Mouse (Mus musculus): Measurements from ENCODE around the gene Trmt10a. TPM values are rescaled to one million over a fixed set of nuclear protein-coding genes. Genes with fewer than 3 reads are reported as not detected.

Trmt10a gene
- total and polyA plus RNA-seq, 3 experiments, result 0.47 to 3.8 (median 3.2) TPM

GRCm38 (mm10) chr3:138193683-138194302, 50.5 kb downstream of the Trmt10a start, which contains the start of gene 4930579F01Rik:
Gene 4930579F01Rik (minus strand): TSS chr3:138193825.
- Histone ChIP-seq H3K36me3 (ENCODE audit: control insufficient read depth, insufficient read depth, low read length) (no peaks in the 10 kb centered on the region), H3K9ac (ENCODE audit: low read depth, low read length) (no peak within 1 kb of the TSS), H3K4me1 (ENCODE audit: control insufficient read depth, insufficient read depth, low read length) (peaks cover 1% of the 10 kb centered on the region; the same call in 1 of the 2 replicates), H3K27ac (no peak within 1 kb of the TSS), H3K27me3 (ENCODE audit: control insufficient read depth, insufficient read depth, low read length) (no peaks in the 10 kb centered on the region), H3K4me3 (no peak within 1 kb of the TSS), H3K79me2 (replicated peaks; ENCODE audit: control insufficient read depth, insufficient read depth, low read length) (no peaks in the 10 kb centered on the region)
- no peak for TF ChIP-seq EP300 (IDR thresholded peaks at IDR 0.05; ENCODE audit: insufficient read depth, low read depth, low read length)
- no peak for TF ChIP-seq CTCF (IDR thresholded peaks at IDR 0.05)
- no peak for TF ChIP-seq POLR2A (IDR thresholded peaks at IDR 0.05; ENCODE audit: insufficient read depth, low read depth, low read length)
- intact Hi-C loops (cut with DNase I), result loop anchor here (10.0 kb wide), 2 partner anchors 431 to 711 kb away; no protein-coding TSS in a partner anchor
- DNase-seq, result no peak
- WGBS, result 76% methylated on average over 15 of the region's 15 CpGs

- no peak for TF ChIP-seq CTCF (IDR thresholded peaks at IDR 0.05)
- TF ChIP-seq POLR2A (IDR thresholded peaks at IDR 0.05; ENCODE audit: insufficient read depth, low read depth, low read length), result no peak
- no peak for TF ChIP-seq EP300 (IDR thresholded peaks at IDR 0.05; ENCODE audit: insufficient read depth, low read depth, low read length)
- intact Hi-C loops (cut with DNase I), result loop anchor here (10.0 kb wide), 2 partner anchors 428 to 708 kb away; no protein-coding TSS in a partner anchor
- peaks cover 1% of the 10 kb centered on the region; the same call in 1 of the 2 replicates for H3K4me1 ChIP-seq (ENCODE audit: control insufficient read depth, insufficient read depth, low read length)
Observed at GRCm38 (mm10) chr3:138197093-138197492, 53.8 kb downstream of the Trmt10a start.

GRCm38 (mm10) chr3:138197556-138197955, 54.3 kb downstream of the Trmt10a start:
- no peaks in the 10 kb centered on the region for H3K27me3 ChIP-seq (ENCODE audit: control insufficient read depth, insufficient read depth, low read length)
- H3K9ac ChIP-seq (ENCODE audit: low read depth, low read length), result no peak overlapping the region
- H3K79me2 ChIP-seq (replicated peaks; ENCODE audit: control insufficient read depth, insufficient read depth, low read length), result no peaks in the 10 kb centered on the region
- DNase-seq, result no peak
- no peak for TF ChIP-seq CTCF (IDR thresholded peaks at IDR 0.05)
- TF ChIP-seq POLR2A (IDR thresholded peaks at IDR 0.05; ENCODE audit: insufficient read depth, low read depth, low read length), result no peak
- no peak for TF ChIP-seq EP300 (IDR thresholded peaks at IDR 0.05; ENCODE audit: insufficient read depth, low read depth, low read length)
- no peak overlapping the region for H3K4me3 ChIP-seq
- 51% methylated on average over 9 of the region's 9 CpGs for WGBS
- no peak overlapping the region for H3K27ac ChIP-seq
- intact Hi-C loops (cut with DNase I), result loop anchor here (10.0 kb wide), 2 partner anchors 427 to 707 kb away; no protein-coding TSS in a partner anchor
- H3K36me3 ChIP-seq (ENCODE audit: control insufficient read depth, insufficient read depth, low read length), result no peaks in the 10 kb centered on the region
- H3K4me1 ChIP-seq (ENCODE audit: control insufficient read depth, insufficient read depth, low read length), result peaks cover 1% of the 10 kb centered on the region; the same call in 1 of the 2 replicates

More at GRCm38 (mm10) chr3:138197093-138197492, 53.8 kb downstream of the Trmt10a start:
- H3K27me3 ChIP-seq (ENCODE audit: control insufficient read depth, insufficient read depth, low read length), result no peaks in the 10 kb centered on the region
- WGBS, result 83% methylated on average over 14 of the region's 14 CpGs
- no peak overlapping the region for H3K4me3 ChIP-seq
- no peak overlapping the region for H3K9ac ChIP-seq (ENCODE audit: low read depth, low read length)
- no peaks in the 10 kb centered on the region for H3K79me2 ChIP-seq (replicated peaks; ENCODE audit: control insufficient read depth, insufficient read depth, low read length)
- H3K27ac ChIP-seq, result no peak overlapping the region
- DNase-seq, result no peak
- no peaks in the 10 kb centered on the region for H3K36me3 ChIP-seq (ENCODE audit: control insufficient read depth, insufficient read depth, low read length)

GRCm38 (mm10) chr3:138197973-138198721, 54.9 kb downstream of the Trmt10a start:
- H3K27me3 ChIP-seq (ENCODE audit: control insufficient read depth, insufficient read depth, low read length), result no peaks in the 10 kb centered on the region
- no peak overlapping the region for H3K27ac ChIP-seq
- no peak overlapping the region for H3K4me3 ChIP-seq
- intact Hi-C loops (cut with DNase I), result loop anchor here (1.0 to 10.0 kb wide), 4 partner anchors 207 to 707 kb away; no protein-coding TSS in a partner anchor
- H3K79me2 ChIP-seq (replicated peaks; ENCODE audit: control insufficient read depth, insufficient read depth, low read length), result no peaks in the 10 kb centered on the region
- peak; percentile 72 to 81 for DNase-seq
- H3K36me3 ChIP-seq (ENCODE audit: control insufficient read depth, insufficient read depth, low read length), result no peaks in the 10 kb centered on the region
- TF ChIP-seq POLR2A (IDR thresholded peaks at IDR 0.05; ENCODE audit: insufficient read depth, low read depth, low read length), result no peak
- peak; percentile 96 for TF ChIP-seq CTCF (IDR thresholded peaks at IDR 0.05)
- TF ChIP-seq EP300 (IDR thresholded peaks at IDR 0.05; ENCODE audit: insufficient read depth, low read depth, low read length), result 0 out of 2 replicates have a peak, but pooled peaks have one; percentile 56
- peaks cover 1% of the 10 kb centered on the region; the same call in 1 of the 2 replicates for H3K4me1 ChIP-seq (ENCODE audit: control insufficient read depth, insufficient read depth, low read length)
- WGBS, result 26% methylated on average over 20 of the region's 20 CpGs
- H3K9ac ChIP-seq (ENCODE audit: low read depth, low read length), result no peak overlapping the region

GRCm38 (mm10) chr3:138198722-138199068, 55.4 kb downstream of the Trmt10a start:
- whole genome bisulfite sequencing, result 68% methylated on average over 7 of the region's 7 CpGs
- Histone ChIP-seq H3K27me3 (ENCODE audit: control insufficient read depth, insufficient read depth, low read length) (no peaks in the 10 kb centered on the region), H3K4me1 (ENCODE audit: control insufficient read depth, insufficient read depth, low read length) (peaks cover 1% of the 10 kb centered on the region; the same call in 1 of the 2 replicates), H3K27ac (no peak overlapping the region), H3K9ac (ENCODE audit: low read depth, low read length) (no peak overlapping the region), H3K4me3 (no peak overlapping the region), H3K36me3 (ENCODE audit: control insufficient read depth, insufficient read depth, low read length) (no peaks in the 10 kb centered on the region), H3K79me2 (replicated peaks; ENCODE audit: control insufficient read depth, insufficient read depth, low read length) (no peaks in the 10 kb centered on the region)
- no peak for DNase-seq
- TF ChIP-seq POLR2A (IDR thresholded peaks at IDR 0.05; ENCODE audit: insufficient read depth, low read depth, low read length) (no peak), EP300 (IDR thresholded peaks at IDR 0.05; ENCODE audit: insufficient read depth, low read depth, low read length) (no peak), CTCF (IDR thresholded peaks at IDR 0.05) (no peak)
- intact Hi-C loops (cut with DNase I), result loop anchor here (1.0 to 10.0 kb wide), 4 partner anchors 207 to 706 kb away; no protein-coding TSS in a partner anchor
